Mouse (Mus musculus) stomach, embryonic 16.5 days (tissue): Measurements from ENCODE around the gene Nxf3. TPM values are rescaled to one million over a fixed set of nuclear protein-coding genes. Genes with fewer than 3 reads are reported as not detected.
"Not testable (repeated sequence)": the region's sequence is repeated elsewhere in the genome, so short reads cannot be mapped to it uniquely, and the experiment has no call there.

Experiments used
- ATAC-seq: fragments of 200-750 bp; cut with Nextera tagmentation; 2 replicates; pipeline ENCODE4 v1.8.0; 2017; ENCODE audit warnings: moderate number of reproducible peaks, moderate TSS enrichment; ENCODE audit not compliant: insufficient read depth, low FRiP score
- H3K27ac ChIP-seq: fragments of 300-500 bp; sonication (generic); 2 replicates; pipeline ENCODE4 v1.5.1; 2014; ENCODE audit warnings: low read length
- H3K27me3 ChIP-seq: fragments of 300-500 bp; sonication (generic); 2 replicates; pipeline ENCODE4 v1.6.1; 2014; ENCODE audit warnings: low read length, control low read depth, mixed read lengths; ENCODE audit not compliant: control insufficient read depth, insufficient read depth
- H3K36me3 ChIP-seq: fragments of 300-500 bp; sonication (generic); 2 replicates; pipeline ENCODE4 v1.6.1; 2014; ENCODE audit warnings: low read length; ENCODE audit not compliant: control insufficient read depth, insufficient read depth
- H3K4me1 ChIP-seq: fragments of 300-500 bp; sonication (generic); 2 replicates; pipeline ENCODE4 v1.6.1; 2014; ENCODE audit warnings: low read length, control low read depth, mixed read lengths; ENCODE audit not compliant: control insufficient read depth, insufficient read depth
- H3K4me2 ChIP-seq: fragments of 300-500 bp; sonication (generic); 2 replicates; pipeline ENCODE4 v1.6.1; 2014; ENCODE audit warnings: low read depth, low read length, mixed read lengths
- H3K4me3 ChIP-seq: fragments of 300-500 bp; sonication (generic); replicated peaks from 2 replicates; pipeline ENCODE4 v1.5.1; 2014; ENCODE audit warnings: mild to moderate bottlenecking, low read length
- H3K9ac ChIP-seq: fragments of 300-500 bp; sonication (generic); 2 replicates; pipeline ENCODE4 v1.6.1; 2014; ENCODE audit warnings: low read length
- H3K9me3 ChIP-seq: fragments of 300-500 bp; sonication (generic); replicated peaks from 2 replicates; pipeline ENCODE4 v1.6.1; 2016; ENCODE audit warnings: low read length, control low read depth; ENCODE audit not compliant: control insufficient read depth
- WGBS: fragments of 180-500 bp; shearing (Covaris S2); extraction: QIAGEN DNeasy Blood & Tissue Kit; methylation state at CpG from one replicate; pipeline ENCODE4 v1.1.7; 2014; 5-methylcytosine and 5-hydroxymethylcytosine counted together
- polyA plus RNA-seq: library from polyadenylated mRNA; unstranded; fragments of >200 nt; fragmentation: Nextera tagmentation; extraction: Ambion mirVana; gene quantifications from 2 replicates; pipeline ENCODE4 v1.2.1, GENCODE M21; 2015

Gene Nxf3
- polyA plus RNA-seq, 1 experiment from 2014 or later: not detected

DNA sequence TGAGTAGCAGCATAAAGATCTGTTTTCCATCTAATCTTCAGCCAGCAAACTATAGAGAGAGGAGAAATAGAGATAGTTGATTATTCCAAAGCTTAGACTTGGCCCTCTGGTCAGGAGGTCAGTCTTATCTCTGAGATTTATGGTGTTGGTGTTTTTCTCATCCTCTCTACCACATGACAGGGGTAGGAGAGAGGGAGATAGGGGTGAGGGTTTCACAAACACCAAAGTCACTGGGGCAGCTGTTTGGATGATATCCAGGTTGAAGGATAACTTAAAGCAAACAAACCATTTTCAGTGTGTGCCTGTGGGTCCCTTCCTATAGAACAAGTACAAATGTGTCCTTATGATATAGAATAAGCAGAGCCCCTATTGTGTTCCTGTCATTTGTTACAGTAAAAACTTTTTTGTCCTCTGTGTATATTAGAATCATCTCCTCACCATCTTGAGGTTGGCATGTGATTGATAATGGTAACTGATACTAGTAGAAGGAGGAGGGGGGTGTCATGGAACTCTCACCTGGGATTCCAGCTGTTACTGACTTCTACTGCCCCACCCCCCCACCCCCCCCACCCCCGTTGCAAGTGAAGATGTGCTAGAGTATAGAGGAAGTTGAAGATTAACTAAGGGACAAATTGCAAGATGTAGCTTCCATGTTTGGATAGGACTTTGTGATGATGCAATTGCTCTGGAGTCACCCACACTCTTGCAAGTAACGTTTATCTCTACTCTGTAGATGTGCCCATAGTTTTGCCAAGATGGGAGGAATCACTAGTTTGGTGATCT lies 7.6 kb upstream of the Nxf3 start:
- Histone ChIP-seq H3K4me1 (no peaks in the 10 kb centered on the region), H3K27me3 (no peaks in the 10 kb centered on the region), H3K36me3 (no peaks in the 10 kb centered on the region), H3K9ac (no peak overlapping the region), H3K4me2 (no peak overlapping the region), H3K27ac (no peak overlapping the region), H3K4me3 (no peak overlapping the region), H3K9me3 (no peaks in the 10 kb centered on the region)
- 17% methylated on average over 2 of the region's 2 CpGs for WGBS
- no peak for ATAC-seq

DNA sequence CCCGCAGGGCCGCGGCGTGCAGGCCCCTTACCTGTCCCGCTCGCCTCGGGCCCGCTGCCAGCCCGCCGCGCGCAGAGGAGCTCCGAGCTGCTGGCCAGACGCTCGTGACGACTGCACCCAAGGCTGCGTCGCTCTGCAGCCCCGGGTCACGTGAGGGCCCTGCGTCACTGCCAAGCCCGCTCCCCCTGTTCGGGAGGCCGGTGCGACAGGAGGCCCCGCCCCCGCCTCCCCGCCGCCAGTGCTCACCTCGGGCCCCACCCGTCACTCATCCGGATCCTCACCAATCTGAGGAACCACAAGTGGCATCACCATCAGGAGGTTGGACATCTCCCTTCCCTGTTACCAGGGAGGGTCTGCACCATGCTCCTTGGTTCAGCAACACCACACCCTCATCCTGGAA lies 17.0 kb downstream of the Nxf3 start, which contains the start of gene Bex2:
Gene Bex2, minus strand, starts transcription at position 217 of the 400 bp plus-strand sequence.
- H3K36me3 ChIP-seq, H3K9me3 ChIP-seq, H3K27me3 ChIP-seq, H3K9ac ChIP-seq, H3K27ac ChIP-seq, H3K4me1 ChIP-seq: not testable (repeated sequence)
- Histone ChIP-seq H3K4me2 (peak within 1 kb of the TSS; percentile 40; the same call in 1 of the 2 replicates), H3K4me3 (peak within 1 kb of the TSS; percentile 32)
- no CpG with 5 or more reads among the region's 32 CpGs for WGBS
- ATAC-seq: peak; percentile 97

DNA sequence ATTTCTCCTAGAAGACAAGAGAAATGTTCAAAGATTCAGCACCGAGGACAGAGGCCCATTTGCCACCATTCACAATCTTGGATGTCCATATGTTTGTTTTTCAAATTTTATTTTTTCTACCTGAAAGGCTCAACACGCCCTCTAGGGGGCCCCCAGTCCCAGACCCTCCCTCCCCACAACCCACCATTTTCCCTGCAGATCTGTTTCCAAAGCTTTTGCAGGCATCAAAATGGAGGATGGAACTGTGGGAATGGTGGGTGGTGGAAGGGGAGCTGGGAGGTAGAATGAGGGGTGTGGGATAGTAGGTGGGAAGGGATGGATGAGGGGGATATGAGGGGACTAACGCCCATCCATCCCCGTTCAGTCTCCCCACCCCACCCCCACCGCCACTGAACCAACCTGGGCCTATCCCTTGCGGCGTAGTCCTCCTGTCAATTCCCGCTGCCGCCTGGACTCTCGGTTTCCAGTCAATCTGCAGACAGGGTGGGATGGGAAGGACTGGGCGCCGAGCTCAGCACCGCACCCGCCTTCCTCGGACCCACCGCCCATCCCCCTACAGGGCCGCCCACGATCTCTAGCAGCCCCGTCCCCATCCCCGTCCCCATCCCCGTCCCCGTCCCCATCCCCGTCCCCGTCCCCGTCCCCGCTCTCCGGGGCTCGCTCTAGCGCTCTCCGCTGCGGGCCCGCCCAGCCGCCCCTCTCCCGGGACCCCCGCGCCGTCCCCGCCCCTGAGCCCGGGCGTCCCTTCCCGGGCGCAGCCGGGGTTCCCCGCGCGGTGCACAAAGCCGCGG lies 17.7 kb downstream of the Nxf3 start:
- not testable (repeated sequence) for H3K4me1 ChIP-seq, H3K36me3 ChIP-seq, H3K27me3 ChIP-seq, H3K9ac ChIP-seq, H3K9me3 ChIP-seq, H3K27ac ChIP-seq
- peak; percentile 41; the same call in 1 of the 2 replicates for ATAC-seq
- Histone ChIP-seq H3K4me3 (peak overlapping the region; percentile 32), H3K4me2 (peak overlapping the region; percentile 40; the same call in 1 of the 2 replicates)
- WGBS: 8% methylated on average over 7 of the region's 48 CpGs

DNA sequence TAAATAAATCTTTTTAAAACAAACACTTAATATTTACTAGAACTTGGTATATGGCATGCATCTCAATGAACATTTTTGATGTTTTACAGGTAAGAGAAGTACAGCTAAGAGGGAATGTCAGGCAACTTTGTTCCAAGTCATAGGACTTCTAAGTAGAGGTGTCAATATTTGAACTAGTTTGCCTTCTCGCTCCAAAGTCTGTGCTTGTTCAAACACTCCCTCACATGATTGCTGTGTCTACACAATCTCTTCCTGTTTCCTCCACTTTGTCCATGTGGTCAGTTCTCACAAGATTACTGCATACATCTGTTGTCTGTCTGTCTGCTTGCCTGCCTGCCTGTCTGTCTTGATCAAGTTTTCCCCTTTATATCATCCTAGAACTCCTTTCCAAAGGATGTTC lies 24.4 kb downstream of the Nxf3 start:
- H3K27me3 ChIP-seq: no peaks in the 10 kb centered on the region
- H3K9ac ChIP-seq: no peak overlapping the region
- 67% methylated on average over 1 of the region's 1 CpGs for WGBS
- H3K4me3 ChIP-seq: no peak overlapping the region
- H3K4me1 ChIP-seq: no peaks in the 10 kb centered on the region
- H3K4me2 ChIP-seq: no peak overlapping the region
- H3K27ac ChIP-seq: no peak overlapping the region
- peak; percentile 66; the same call in 1 of the 2 replicates for ATAC-seq
- no peaks in the 10 kb centered on the region for H3K36me3 ChIP-seq
- H3K9me3 ChIP-seq: no peaks in the 10 kb centered on the region

DNA sequence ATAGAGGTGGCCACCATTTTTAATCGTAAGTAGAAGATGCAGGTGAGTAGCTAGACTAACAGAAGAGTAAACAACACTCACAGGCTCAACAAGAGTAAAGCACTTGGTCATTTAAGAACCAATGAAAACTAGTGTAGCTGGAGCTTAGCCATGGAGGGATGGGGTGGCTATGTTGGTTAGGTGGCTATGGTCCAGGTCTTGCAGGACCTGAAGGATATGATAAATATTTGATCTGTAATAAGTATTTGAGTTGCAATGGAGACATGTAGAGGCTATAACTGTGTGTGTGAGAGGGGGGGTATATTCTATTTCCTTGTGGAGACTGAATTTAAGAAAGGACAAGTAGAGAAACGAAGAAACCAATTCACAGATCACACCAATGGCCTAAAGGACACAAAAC lies 33.8 kb downstream of the Nxf3 start:
- 71% methylated on average over 2 of the region's 2 CpGs for WGBS
- Histone ChIP-seq H3K9ac (no peak overlapping the region), H3K4me3 (no peak overlapping the region), H3K4me1 (no peaks in the 10 kb centered on the region), H3K27ac (no peak overlapping the region), H3K27me3 (no peaks in the 10 kb centered on the region), H3K4me2 (no peak overlapping the region), H3K36me3 (no peaks in the 10 kb centered on the region), H3K9me3 (no peaks in the 10 kb centered on the region)
- no peak for ATAC-seq

DNA sequence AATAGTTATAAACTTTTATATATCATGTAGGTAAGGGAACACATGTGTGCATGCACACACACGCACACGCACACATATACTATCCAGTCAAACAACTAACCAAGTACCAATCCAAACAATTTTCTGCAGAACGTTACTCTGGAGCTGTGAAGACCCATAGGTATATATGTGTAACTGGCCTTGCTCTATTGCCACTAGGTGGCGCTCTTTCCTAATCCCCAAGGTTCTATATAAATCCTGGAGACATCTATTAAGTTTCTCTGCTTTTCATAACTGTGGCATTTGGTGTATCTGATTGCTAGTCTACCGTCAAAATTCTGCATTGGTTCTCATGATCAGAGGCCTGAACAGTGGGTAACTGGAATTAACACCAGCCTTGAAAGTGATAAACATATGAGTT lies 37.5 kb downstream of the Nxf3 start:
- no peak overlapping the region for H3K4me2 ChIP-seq
- no peak overlapping the region for H3K9ac ChIP-seq
- no peaks in the 10 kb centered on the region for H3K4me1 ChIP-seq
- no peaks in the 10 kb centered on the region for H3K27me3 ChIP-seq
- ATAC-seq: no peak; the same call in 1 of the 2 replicates
- no peaks in the 10 kb centered on the region for H3K9me3 ChIP-seq
- no peak overlapping the region for H3K27ac ChIP-seq
- 14% methylated on average over 5 of the region's 5 CpGs for WGBS
- H3K4me3 ChIP-seq: no peak overlapping the region
- H3K36me3 ChIP-seq: no peaks in the 10 kb centered on the region

DNA sequence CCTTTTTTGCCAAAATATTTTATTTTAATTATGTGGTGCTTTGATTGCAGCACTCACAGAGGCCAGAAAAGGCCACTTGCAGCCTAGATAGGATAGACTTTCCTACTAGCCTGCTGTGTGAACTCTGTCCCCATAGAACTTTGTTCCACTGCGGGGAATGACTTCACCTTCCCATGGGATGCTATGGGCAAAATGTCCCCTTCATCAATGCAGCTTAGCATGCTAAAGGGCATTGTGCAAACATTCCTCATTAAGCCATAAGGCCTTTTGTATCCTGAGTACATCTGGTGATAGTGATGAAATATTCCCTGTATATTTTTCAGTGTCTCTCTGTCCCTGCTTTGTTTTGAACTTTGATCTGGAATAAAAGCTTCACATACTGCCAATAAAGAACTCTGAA lies 41.3 kb downstream of the Nxf3 start:
- H3K4me2 ChIP-seq: no peak overlapping the region
- H3K27me3 ChIP-seq: no peaks in the 10 kb centered on the region
- H3K27ac ChIP-seq: no peak overlapping the region
- H3K4me3 ChIP-seq: no peak overlapping the region
- no peaks in the 10 kb centered on the region for H3K9me3 ChIP-seq
- no peaks in the 10 kb centered on the region for H3K4me1 ChIP-seq
- no peak for ATAC-seq
- no peaks in the 10 kb centered on the region for H3K36me3 ChIP-seq
- WGBS: 69% methylated on average over 1 of the region's 1 CpGs
- H3K9ac ChIP-seq: no peak overlapping the region

DNA sequence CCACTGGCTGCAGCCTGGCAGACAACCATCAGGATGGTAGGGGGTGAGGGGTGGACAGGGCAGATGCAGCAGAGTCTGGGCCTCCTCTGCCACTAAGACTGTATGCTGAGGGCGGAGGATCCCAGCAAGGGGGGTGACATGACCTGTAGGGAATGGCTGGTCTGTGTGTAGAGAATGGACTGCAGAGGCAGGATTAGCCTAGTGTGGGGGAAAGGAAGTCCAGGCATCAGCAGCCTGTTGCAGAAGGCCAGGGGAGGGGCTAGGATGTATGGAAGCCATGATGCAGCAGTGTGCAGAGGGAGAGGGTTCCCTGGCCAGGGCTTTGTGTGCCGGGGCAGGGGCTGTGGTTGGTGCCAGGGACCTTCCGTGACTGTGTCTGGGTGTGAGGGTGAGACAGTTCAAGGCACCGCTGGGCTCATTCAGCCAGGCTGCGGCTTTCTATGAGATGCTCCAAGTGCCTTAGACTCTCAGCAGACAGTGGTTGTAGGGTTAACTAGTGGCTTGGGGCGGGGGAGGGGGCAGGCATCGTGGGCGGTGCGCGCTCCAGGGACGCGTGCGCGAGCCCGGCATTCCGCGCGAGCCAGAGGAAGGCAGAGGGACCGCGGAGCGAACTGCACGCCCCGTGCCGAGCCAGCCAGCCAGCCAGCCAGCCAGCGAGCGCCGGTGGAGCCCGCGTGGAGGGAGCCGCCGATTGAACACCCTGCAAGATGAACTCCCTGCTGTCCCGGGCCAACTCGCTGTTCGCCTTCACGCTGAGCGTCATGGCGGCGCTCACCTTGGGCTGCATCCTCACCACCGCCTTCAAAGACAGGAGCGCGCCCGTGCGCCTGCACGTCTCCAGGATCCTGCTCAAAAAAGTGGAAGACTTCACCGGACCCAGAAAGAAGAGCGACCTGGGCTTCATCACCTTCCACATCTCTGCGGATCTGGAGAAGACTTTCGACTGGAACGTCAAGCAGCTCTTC lies 52.0 kb downstream of the Nxf3 start, which contains the start of gene Arxes1:
Gene Arxes1, plus strand, starts transcription at position 569 of the 965 bp plus-strand sequence.
- H3K4me1 ChIP-seq, H3K36me3 ChIP-seq, H3K27me3 ChIP-seq, H3K9ac ChIP-seq, H3K9me3 ChIP-seq, H3K27ac ChIP-seq: not testable (repeated sequence)
- Histone ChIP-seq H3K4me2 (peak within 1 kb of the TSS; percentile 48), H3K4me3 (peak within 1 kb of the TSS; percentile 33)
- ATAC-seq: peak; percentile 93
- WGBS: 17% methylated on average over 10 of the region's 49 CpGs
